In genomic region chr2:160366111-160366979, GRCm38 (mm10) we compare ENCODE assay signal across 8 mouse cellular contexts. TPM values are rescaled to one million over a fixed set of nuclear protein-coding genes. Genes with fewer than 3 reads are reported as not detected.
DNase-seq lines count a peak whose midpoint lies in the region; ATAC-seq and TF ChIP-seq lines count a peak whose summit lies in the region.

No protein-coding gene starts in this region.

- H3K4me3 ChIP-seq in neural tube, embryonic 11.5 days (ENCODE audit: low read depth, low read length): peak overlapping the region; percentile 52
- H3K4me3 ChIP-seq in intestine, postnatal 0 days (ENCODE audit: low read depth, low read length): peak overlapping the region; percentile 72
- H3K4me3 ChIP-seq in midbrain, embryonic 16.5 days (ENCODE audit: low read depth, low read length): peak overlapping the region; percentile 61

- WGBS in neural tube, embryonic 11.5 days: under 1% methylated on average over 81 of the region's 95 CpGs
- WGBS in intestine, postnatal 0 days: under 1% methylated on average over 95 of the region's 95 CpGs
- WGBS in midbrain, embryonic 16.5 days: 1% methylated on average over 83 of the region's 95 CpGs

- H3K27me3 ChIP-seq in neural tube, embryonic 11.5 days (ENCODE audit: control insufficient read depth, insufficient read depth, low read length): peaks cover 78% of the 10 kb centered on the region
- peaks cover 55% of the 10 kb centered on the region for H3K27me3 ChIP-seq in intestine, postnatal 0 days (replicated peaks; ENCODE audit: control insufficient read depth, insufficient read depth, low read length)
- H3K27me3 ChIP-seq in midbrain, embryonic 16.5 days (ENCODE audit: control insufficient read depth, insufficient read depth, low read depth, low read length): peaks cover 53% of the 10 kb centered on the region

- no peak for TF ChIP-seq CTCF in intestine, postnatal 0 days (IDR thresholded peaks at IDR 0.05; ENCODE audit: low read depth)

- peaks cover 5% of the 10 kb centered on the region; the same call in 1 of the 2 replicates for H3K4me1 ChIP-seq in neural tube, embryonic 11.5 days (ENCODE audit: control insufficient read depth, insufficient read depth, low read length)
- peaks cover 3% of the 10 kb centered on the region; the same call in 1 of the 2 replicates for H3K4me1 ChIP-seq in intestine, postnatal 0 days (replicated peaks; ENCODE audit: control insufficient read depth, insufficient read depth, low read length)
- peaks cover 28% of the 10 kb centered on the region for H3K4me1 ChIP-seq in midbrain, embryonic 16.5 days (ENCODE audit: control insufficient read depth, insufficient read depth, low read length)

- ATAC-seq in neural tube, embryonic 11.5 days (ENCODE audit: insufficient read depth, low FRiP score, low TSS enrichment): peak; percentile 32
- ATAC-seq in intestine, postnatal 0 days: peak; percentile 2; the same call in 1 of the 2 replicates
- ATAC-seq in midbrain, embryonic 16.5 days: peak; percentile 36; the same call in 1 of the 2 replicates

- peak; percentile 13 to 33 for DNase-seq in adrenal gland, adult 18-20 months (ENCODE audit: low spot score in 2 of 2)
- DNase-seq in adrenal gland, adult 8-10 months: no peak
- peak; percentile 65 for DNase-seq in neural tube, embryonic 11.5 days (ENCODE audit: low spot score)
- DNase-seq in neural tube, embryonic 10.5 days (ENCODE audit: extremely low spot score, low spot score): no peak
- no peak for DNase-seq in layer of hippocampus, postnatal 25 days (ENCODE audit: extremely low spot score in 1 of 2, low spot score in 1 of 2)
- no peak for DNase-seq in retina, postnatal 1 day

- H3K36me3 ChIP-seq in neural tube, embryonic 11.5 days (ENCODE audit: control insufficient read depth, insufficient read depth, low read length): no peaks in the 10 kb centered on the region
- H3K36me3 ChIP-seq in intestine, postnatal 0 days (ENCODE audit: control insufficient read depth, insufficient read depth): peaks cover 12% of the 10 kb centered on the region; the same call in 1 of the 2 replicates
- H3K36me3 ChIP-seq in midbrain, embryonic 16.5 days (ENCODE audit: control insufficient read depth, insufficient read depth, low read length): no peaks in the 10 kb centered on the region

- H3K4me2 ChIP-seq in neural tube, embryonic 11.5 days (ENCODE audit: low read depth): peak overlapping the region; percentile 96
- H3K4me2 ChIP-seq in intestine, postnatal 0 days (replicated peaks; ENCODE audit: low read depth): peak overlapping the region; percentile 94
- H3K4me2 ChIP-seq in midbrain, embryonic 16.5 days (ENCODE audit: low read length): peak overlapping the region; percentile 91

- H3K9me3 ChIP-seq in neural tube, embryonic 11.5 days (ENCODE audit: control insufficient read depth, low read length): no peaks in the 10 kb centered on the region
- no peaks in the 10 kb centered on the region for H3K9me3 ChIP-seq in intestine, postnatal 0 days (ENCODE audit: control insufficient read depth)
- no peaks in the 10 kb centered on the region for H3K9me3 ChIP-seq in midbrain, embryonic 16.5 days (replicated peaks; ENCODE audit: control insufficient read depth, low read length, poor library complexity, severe bottlenecking)

- peak overlapping the region; percentile 50; the same call in 1 of the 2 replicates for H3K27ac ChIP-seq in neural tube, embryonic 11.5 days (ENCODE audit: low read depth, low read length)
- peak overlapping the region; percentile 87 for H3K27ac ChIP-seq in intestine, postnatal 0 days (ENCODE audit: low read depth, low read length)
- peak overlapping the region; percentile 78 for H3K27ac ChIP-seq in midbrain, embryonic 16.5 days (ENCODE audit: low read length)

- peak overlapping the region; percentile 75 for H3K9ac ChIP-seq in neural tube, embryonic 11.5 days (ENCODE audit: low read length)
- H3K9ac ChIP-seq in intestine, postnatal 0 days (ENCODE audit: low read depth, low read length): peak overlapping the region; percentile 79
- H3K9ac ChIP-seq in midbrain, embryonic 16.5 days (ENCODE audit: low read depth, low read length): peak overlapping the region; percentile 67

RNA-seq across cellular contexts. Expression of gene Mafb, which starts 0.5 kb away (rescaled TPM):
- total RNA-seq in adrenal gland, adult 18-20 months (2021): 10 to 100 TPM; 17.9 to 19.8 TPM
- total RNA-seq in adrenal gland, adult 8-10 months (2022): 10 to 100 TPM; 13.0 to 15.2 (median 14.0) TPM
- 11.6 and 13.3 TPM in 2 replicates for polyA plus RNA-seq in neural tube, embryonic 11.5 days (2014; fragmentation: Nextera tagmentation; extraction: Ambion mirVana)
- polyA plus RNA-seq in intestine, postnatal 0 days (2015; fragmentation: Nextera tagmentation; extraction: Ambion mirVana): 98.5 and 114 TPM in 2 replicates
- polyA plus RNA-seq in midbrain, embryonic 16.5 days (2015; fragmentation: Nextera tagmentation; extraction: Ambion mirVana): 5.6 and 5.8 TPM in 2 replicates
- 10 to 100 TPM; 13.1 to 13.7 TPM for total RNA-seq in layer of hippocampus, postnatal 25 days (2021)

RNA-seq across cellular contexts. Expression of gene Gm826, which starts 32.4 kb away (rescaled TPM):
- total RNA-seq in adrenal gland, adult 18-20 months (2021): 1 to 10 TPM; 1.1 to 1.3 TPM
- total RNA-seq in adrenal gland, adult 8-10 months (2022): 1 to 10 TPM in 2 of 4 experiments, under 1 TPM in 2; 0.52 to 1.2 (median 0.83) TPM
- polyA plus RNA-seq in neural tube, embryonic 11.5 days (2014; fragmentation: Nextera tagmentation; extraction: Ambion mirVana): not detected in 2 replicates
- 6.2 and 8.2 TPM in 2 replicates for polyA plus RNA-seq in intestine, postnatal 0 days (2015; fragmentation: Nextera tagmentation; extraction: Ambion mirVana)
- not detected in 2 replicates for polyA plus RNA-seq in midbrain, embryonic 16.5 days (2015; fragmentation: Nextera tagmentation; extraction: Ambion mirVana)
- not detected for total RNA-seq in layer of hippocampus, postnatal 25 days (2021)

Comparison
In these comparisons a context has a peak if more than half of its experiments do, and no peak if none do; other contexts are left out.
1. DNase-seq: peak in adrenal gland, adult 18-20 months (2 of 2) and neural tube, embryonic 11.5 days (single experiment); none in adrenal gland, adult 8-10 months (single experiment), neural tube, embryonic 10.5 days (single experiment), layer of hippocampus, postnatal 25 days (0 of 2) and retina, postnatal 1 day (single experiment).
2. Peak in every context shown above with its lines, with median percentiles within 50 percentile points of each other: ATAC-seq, H3K27ac ChIP-seq, H3K4me2 ChIP-seq, H3K4me3 ChIP-seq and H3K9ac ChIP-seq.